Mouse (Mus musculus): ENCODE results near the gene Ms4a6b. TPM values are rescaled to one million over a fixed set of nuclear protein-coding genes. Genes with fewer than 3 reads are reported as not detected.

The Ms4a6b gene
- total and polyA plus RNA-seq, 3 experiments = not detected

GRCm38 (mm10) chr19:11533421-11533820 is 17.1 kb downstream of the Ms4a6b start:
- H3K27ac ChIP-seq (ENCODE audit: control insufficient read depth, low read depth, low read length) = no peak overlapping the region
- H3K9me3 ChIP-seq (replicated peaks; ENCODE audit: insufficient read depth, low read length) = no peaks in the 10 kb centered on the region
- H3K36me3 ChIP-seq (ENCODE audit: control insufficient read depth in 1 of 2, insufficient read depth in 2 of 2, low read length in 2 of 2) = no peaks in the 10 kb centered on the region
- H3K9ac ChIP-seq (ENCODE audit: control insufficient read depth, low read depth, low read length, poor library complexity, severe bottlenecking) = no peak overlapping the region
- no peaks in the 10 kb centered on the region for H3K79me2 ChIP-seq (ENCODE audit: control insufficient read depth, insufficient read depth, low read length, poor library complexity)
- H3K4me1 ChIP-seq (ENCODE audit: control insufficient read depth in 1 of 2, insufficient read depth in 2 of 2, low read length in 2 of 2) = no peaks in the 10 kb centered on the region
- H3K27me3 ChIP-seq (ENCODE audit: control insufficient read depth in 1 of 2, insufficient read depth in 2 of 2, low read length in 2 of 2) = peaks cover 0 to under 1% of the 10 kb centered on the region in 2 experiments; a peak in 1 of 4 replicates
- TF ChIP-seq ELF1 (IDR thresholded peaks at IDR 0.05; ENCODE audit: low read depth, low read length) (no peak), POLR2AphosphoS2 (IDR thresholded peaks at IDR 0.05; ENCODE audit: low read length) (no peak), NRF1 (IDR thresholded peaks at IDR 0.05; ENCODE audit: insufficient read depth, low read depth, low read length, poor library complexity, severe bottlenecking) (no peak), SIN3A (IDR thresholded peaks at IDR 0.05; ENCODE audit: low read length) (no peak), CTCF (IDR thresholded peaks at IDR 0.05 in 2 of 3, conservative IDR thresholded peaks at IDR 0.05 in 1 of 3; ENCODE audit: control insufficient read depth in 1 of 3, insufficient read depth in 1 of 3, low read depth in 2 of 3, low read length in 3 of 3, poor library complexity in 1 of 3, severe bottlenecking in 1 of 3) (no peak), POLR2AphosphoS5 (IDR thresholded peaks at IDR 0.05; ENCODE audit: borderline replicate concordance, low read depth, low read length) (no peak), MYB (IDR thresholded peaks at IDR 0.05; ENCODE audit: low read depth, low read length) (no peak), MAZ (IDR thresholded peaks at IDR 0.05; ENCODE audit: low read depth, low read length) (no peak), GATA1 (IDR thresholded peaks at IDR 0.05; ENCODE audit: low read depth, low read length) (no peak)
- DNase-seq (ENCODE audit: low read depth, low spot score) = peak; percentile 3
- no peak overlapping the region for H3K4me3 ChIP-seq (ENCODE audit: control insufficient read depth in 1 of 2, insufficient read depth in 1 of 2, low read depth in 2 of 2, low read length in 2 of 2)

GRCm38 (mm10) chr19:11533888-11534445 is 17.7 kb downstream of the Ms4a6b start:
- Histone ChIP-seq H3K9me3 (replicated peaks; ENCODE audit: insufficient read depth, low read length) (no peaks in the 10 kb centered on the region), H3K4me3 (ENCODE audit: control insufficient read depth in 1 of 2, insufficient read depth in 1 of 2, low read depth in 2 of 2, low read length in 2 of 2) (no peak overlapping the region), H3K4me1 (ENCODE audit: control insufficient read depth in 1 of 2, insufficient read depth in 2 of 2, low read length in 2 of 2) (no peaks in the 10 kb centered on the region), H3K36me3 (ENCODE audit: control insufficient read depth in 1 of 2, insufficient read depth in 2 of 2, low read length in 2 of 2) (no peaks in the 10 kb centered on the region), H3K79me2 (ENCODE audit: control insufficient read depth, insufficient read depth, low read length, poor library complexity) (no peaks in the 10 kb centered on the region), H3K27ac (ENCODE audit: control insufficient read depth, low read depth, low read length) (no peak overlapping the region), H3K9ac (ENCODE audit: control insufficient read depth, low read depth, low read length, poor library complexity, severe bottlenecking) (no peak overlapping the region), H3K27me3 (ENCODE audit: control insufficient read depth in 1 of 2, insufficient read depth in 2 of 2, low read length in 2 of 2) (no peaks in the 10 kb centered on the region)
- no peak for DNase-seq (ENCODE audit: low read depth, low spot score)
- TF ChIP-seq MAX (IDR thresholded peaks at IDR 0.05; ENCODE audit: low read length) (no peak), ZC3H11A (IDR thresholded peaks at IDR 0.05; ENCODE audit: low read depth, low read length) (no peak), SMC3 (IDR thresholded peaks at IDR 0.05; ENCODE audit: low read depth, low read length) (no peak), ETS1 (IDR thresholded peaks at IDR 0.05; ENCODE audit: low read depth, low read length) (no peak), USF2 (IDR thresholded peaks at IDR 0.05; ENCODE audit: borderline replicate concordance in 1 of 2, insufficient read depth in 1 of 2, low read depth in 1 of 2, low read length in 2 of 2) (no peak), EP300 (IDR thresholded peaks at IDR 0.05; ENCODE audit: low read depth in 1 of 2, low read length in 2 of 2) (no peak), UBTF (IDR thresholded peaks at IDR 0.05; ENCODE audit: borderline replicate concordance, insufficient read depth, low read depth, low read length) (no peak), RCOR1 (IDR thresholded peaks at IDR 0.05; ENCODE audit: low read depth, low read length) (no peak), MEF2A (IDR thresholded peaks at IDR 0.05; ENCODE audit: extremely low read depth, insufficient replicate concordance, low read depth, low read length, poor library complexity, severe bottlenecking) (no peak), CHD2 (IDR thresholded peaks at IDR 0.05; ENCODE audit: low read length) (no peak), E2F4 (IDR thresholded peaks at IDR 0.05; ENCODE audit: borderline replicate concordance, low read depth, low read length) (no peak), TAL1 (IDR thresholded peaks at IDR 0.05; ENCODE audit: low read length) (no peak), POLR2AphosphoS5 (IDR thresholded peaks at IDR 0.05; ENCODE audit: borderline replicate concordance, low read depth, low read length) (no peak), HCFC1 (IDR thresholded peaks at IDR 0.05; ENCODE audit: low read depth, low read length) (no peak), ZNF384 (IDR thresholded peaks at IDR 0.05; ENCODE audit: low read depth, low read length) (no peak), KAT2A (conservative IDR thresholded peaks at IDR 0.05; ENCODE audit: low read depth, low read length) (no peak), GABPA (IDR thresholded peaks at IDR 0.05; ENCODE audit: low read depth, low read length) (no peak), ZKSCAN1 (IDR thresholded peaks at IDR 0.05; ENCODE audit: low read depth, low read length) (no peak), TCF12 (IDR thresholded peaks at IDR 0.05; ENCODE audit: low read depth, low read length) (no peak), JUND (IDR thresholded peaks at IDR 0.05; ENCODE audit: low read depth, low read length) (no peak)

All from MEL (cell line).